Mouse (Mus musculus): Measurements from ENCODE around the gene Foxo3.

Gene Foxo3

GRCm38 (mm10) chr10:42221136-42221891 lies 55.2 kb downstream of the Foxo3 start:
- no peak for DNase-seq

DNA sequence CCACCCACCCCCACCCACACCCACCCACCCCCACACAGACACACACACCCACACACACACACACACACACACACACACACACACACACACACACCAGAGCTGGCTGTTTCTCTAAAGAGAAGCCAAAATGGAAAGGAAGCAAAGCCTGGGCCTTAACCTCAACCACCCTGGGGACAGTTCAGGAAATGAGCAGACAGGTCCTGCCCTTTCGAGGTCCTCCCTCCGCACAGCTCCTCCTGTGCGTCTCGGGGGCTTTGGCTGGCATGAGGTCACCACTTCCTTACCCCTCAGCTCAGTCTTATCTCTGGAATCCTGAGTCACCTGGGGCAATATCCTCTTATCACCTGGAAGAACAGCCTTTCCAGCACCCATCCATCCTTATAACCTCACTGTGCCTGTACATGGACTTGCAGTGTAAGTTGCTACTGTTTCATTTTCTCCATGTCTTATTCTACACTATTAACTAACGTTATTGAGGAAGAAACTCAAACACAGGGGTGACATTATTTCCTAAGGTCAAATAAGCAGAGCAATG lies 56.1 kb downstream of the Foxo3 start:
- peak; percentile 11 to 40 for DNase-seq

DNA sequence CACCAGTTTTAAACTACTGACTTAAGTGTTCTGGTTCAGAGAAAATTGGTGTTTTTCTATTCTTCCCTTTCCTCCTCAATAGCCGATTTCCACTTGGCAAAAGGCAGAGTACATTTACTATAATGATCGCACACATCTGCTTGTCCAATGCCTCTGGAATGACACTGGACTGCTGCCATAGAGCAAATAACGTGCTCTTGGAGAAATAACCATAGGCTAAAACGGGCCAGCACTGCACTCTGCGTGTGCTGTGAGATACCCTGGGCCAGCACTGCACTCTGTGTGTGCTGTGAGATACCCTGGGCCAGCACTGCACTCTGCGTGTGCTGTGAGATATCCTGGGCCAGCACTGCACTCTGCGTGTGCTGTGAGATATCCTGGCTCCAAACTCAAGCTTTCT lies 65.1 kb downstream of the Foxo3 start:
- DNase-seq, result no peak

DNA sequence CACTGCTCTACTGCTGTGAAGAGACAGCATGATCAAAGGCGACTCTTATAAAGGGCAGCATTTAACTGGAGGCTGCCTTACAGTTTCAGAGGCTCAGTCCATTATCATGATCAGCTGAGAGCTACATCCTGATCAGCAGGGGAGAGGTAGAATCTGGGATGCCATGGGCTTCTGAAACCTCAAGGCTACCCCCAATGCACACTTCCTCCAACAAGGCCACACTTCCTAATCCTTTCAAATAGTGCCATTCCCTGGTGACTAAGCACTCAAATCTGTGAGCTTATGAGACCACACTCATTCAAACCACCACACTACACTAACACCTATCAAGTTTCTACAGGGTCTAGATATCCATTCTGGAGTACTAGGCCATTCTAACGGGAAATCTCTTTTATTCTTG lies 65.9 kb downstream of the Foxo3 start:
- DNase-seq, result no peak

GRCm38 (mm10) chr10:42209809-42210208 lies 66.7 kb downstream of the Foxo3 start:
- DNase-seq, result no peak

GRCm38 (mm10) chr10:42207612-42208011 lies 68.9 kb downstream of the Foxo3 start:
- DNase-seq, result no peak

DNA sequence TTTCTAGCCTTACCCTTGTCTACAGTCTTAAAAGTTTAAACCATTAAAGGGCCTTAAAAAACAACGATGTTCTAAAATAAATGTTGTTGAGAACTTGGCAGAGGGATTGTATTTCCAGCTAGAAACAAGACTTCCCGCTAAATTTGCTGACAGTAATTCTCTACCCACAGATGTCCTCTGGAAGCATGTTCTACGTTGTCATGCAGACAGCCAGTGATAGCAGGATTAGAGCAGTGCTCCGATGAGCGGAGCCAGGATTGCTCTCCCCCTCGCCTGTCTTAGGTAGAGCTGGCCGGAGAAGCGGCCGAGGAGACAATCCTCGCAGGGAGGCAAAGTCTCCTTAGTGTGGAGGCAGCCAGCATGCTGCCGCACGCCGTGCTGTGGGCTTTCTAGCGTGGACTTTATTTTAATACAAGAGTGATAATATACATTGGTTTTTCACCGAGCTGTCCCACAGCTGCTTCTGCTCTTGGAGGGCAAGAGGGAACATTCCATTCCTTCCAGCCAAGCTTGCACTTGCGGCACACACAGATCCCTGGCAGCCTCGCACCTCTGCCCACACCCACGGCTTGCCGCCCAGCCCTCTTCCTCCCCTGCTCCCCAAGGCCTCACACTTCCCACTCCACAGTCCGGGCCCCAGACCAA lies 71.7 kb downstream of the Foxo3 start:
- no peak for DNase-seq

GRCm38 (mm10) chr10:42203321-42204155 lies 73.0 kb downstream of the Foxo3 start:
- no peak for DNase-seq

- no peak for DNase-seq
These were observed 74.0 kb downstream of the Foxo3 start for GRCm38 (mm10) chr10:42202561-42202960.

- DNase-seq, result no peak
These were observed 77.1 kb downstream of the Foxo3 start for GRCm38 (mm10) chr10:42199472-42199871.

DNA sequence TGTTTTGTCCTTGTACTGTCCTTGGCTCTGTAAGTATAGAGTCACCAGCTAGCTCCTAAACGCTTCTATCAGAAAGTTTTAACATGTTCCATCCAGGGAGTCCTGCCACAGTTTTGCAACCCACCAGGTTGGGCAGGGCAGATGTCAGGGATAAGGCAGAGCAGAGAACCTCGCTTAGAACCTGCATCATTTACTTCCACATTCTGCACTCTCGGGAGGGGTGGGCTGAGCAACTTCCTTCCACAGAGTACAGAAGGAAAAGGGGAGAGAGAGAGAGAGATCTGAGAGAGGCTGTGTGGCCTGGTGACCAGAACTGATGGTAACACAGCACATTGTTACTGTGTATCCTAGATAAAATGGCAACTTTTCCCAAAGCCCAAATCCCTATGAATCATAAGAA lies 77.9 kb downstream of the Foxo3 start:
- no peak for DNase-seq

DNA sequence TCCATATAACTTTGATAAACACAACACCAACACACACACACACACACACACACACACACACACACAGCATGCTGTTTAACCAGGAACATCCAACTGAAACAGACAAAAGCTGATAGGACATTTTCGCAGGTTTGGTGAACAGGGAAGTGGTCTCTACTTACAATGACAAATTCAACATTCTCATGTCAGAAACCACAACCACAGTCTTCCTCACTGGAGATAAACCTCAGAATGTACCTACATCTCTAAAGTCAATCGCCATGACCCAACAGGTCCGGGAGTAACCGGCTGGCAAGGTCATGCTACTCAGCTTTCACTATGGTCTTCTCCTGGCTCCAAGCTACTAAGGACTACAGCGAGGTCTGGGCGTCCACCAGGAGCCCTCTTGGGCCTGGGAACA lies 81.8 kb downstream of the Foxo3 start:
- no peak for DNase-seq

- no peak for DNase-seq
These were observed 82.6 kb downstream of the Foxo3 start for GRCm38 (mm10) chr10:42193981-42194380.

DNA sequence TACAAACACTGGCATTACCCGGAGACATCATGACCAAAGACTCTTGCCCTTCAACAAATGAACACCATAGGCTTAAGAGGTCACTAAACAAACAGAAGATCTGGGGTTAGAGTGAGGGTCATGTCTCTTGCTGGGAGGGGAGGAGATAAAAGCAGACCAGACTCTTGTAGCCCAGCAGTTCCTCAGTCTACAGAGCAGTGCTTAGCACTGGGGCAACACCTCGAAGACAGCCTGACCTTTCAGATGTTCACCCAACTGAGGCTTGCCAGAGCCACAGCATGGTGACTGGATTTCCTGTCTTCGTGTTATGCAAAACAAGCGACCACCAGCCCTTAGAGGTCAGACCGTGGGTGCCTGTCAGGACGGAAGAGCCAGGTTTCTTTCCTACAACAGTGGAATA lies 83.6 kb downstream of the Foxo3 start:
- peak; percentile 21 to 30 for DNase-seq

DNA sequence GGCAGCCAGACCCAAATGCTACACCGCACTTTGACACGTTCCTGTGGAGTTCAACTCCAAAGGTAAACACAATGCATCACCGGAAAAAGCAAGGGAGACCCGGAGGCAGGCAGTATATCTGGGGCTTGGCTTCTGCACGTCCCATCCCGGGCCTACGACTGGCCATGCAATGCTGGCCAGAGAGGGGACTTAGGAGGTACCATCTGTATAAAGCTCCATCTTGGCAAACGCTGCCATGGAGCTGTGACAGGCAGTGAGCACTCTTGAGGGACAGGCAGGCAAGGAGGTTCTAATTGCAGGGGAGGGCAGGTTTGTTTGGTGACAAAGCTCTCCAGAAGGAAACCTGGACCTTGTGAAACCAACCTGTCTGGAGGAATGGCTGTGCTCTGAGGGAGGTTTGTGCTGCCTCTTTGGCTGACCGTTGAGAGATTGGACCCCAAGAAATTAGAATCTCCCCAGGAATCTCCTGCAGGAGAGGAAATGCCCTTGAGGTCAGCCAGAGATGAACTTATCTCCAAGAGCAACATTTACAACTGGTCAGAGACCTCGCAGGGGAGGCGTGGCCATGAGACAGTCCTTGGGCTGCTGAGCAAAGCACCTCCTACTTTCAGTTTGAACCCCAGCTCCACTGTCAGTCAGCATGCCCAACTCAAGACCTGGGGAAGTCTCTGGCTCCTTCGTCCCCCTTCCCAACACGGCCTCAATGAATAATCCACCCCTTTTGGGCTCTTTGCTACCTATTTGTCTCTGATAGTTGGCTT lies 86.7 kb downstream of the Foxo3 start:
- no peak for DNase-seq

- DNase-seq, result no peak
These were observed 87.5 kb downstream of the Foxo3 start for GRCm38 (mm10) chr10:42189037-42189436.

DNA sequence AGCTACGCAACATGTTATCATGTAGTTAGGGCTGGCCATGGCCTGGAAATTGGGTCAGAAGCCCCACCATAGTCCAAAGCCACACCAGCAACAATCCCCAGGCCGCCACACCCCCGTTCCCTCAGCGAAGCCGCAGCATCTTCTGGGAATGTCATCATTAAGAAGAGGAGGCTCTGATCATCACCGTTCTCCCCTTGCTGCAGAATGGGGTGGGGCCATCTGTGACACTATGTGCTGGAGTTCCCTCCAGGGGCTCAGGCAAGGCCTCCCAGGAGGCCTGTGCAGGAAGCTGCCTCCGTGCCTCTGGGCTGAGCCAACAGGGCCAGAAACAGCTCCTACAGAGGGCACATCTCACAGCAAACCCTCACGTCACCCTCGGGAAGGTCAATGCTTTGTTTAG lies 88.5 kb downstream of the Foxo3 start:
- DNase-seq, result no peak

GRCm38 (mm10) chr10:42186941-42187401 lies 89.6 kb downstream of the Foxo3 start:
- DNase-seq, result no peak

DNA sequence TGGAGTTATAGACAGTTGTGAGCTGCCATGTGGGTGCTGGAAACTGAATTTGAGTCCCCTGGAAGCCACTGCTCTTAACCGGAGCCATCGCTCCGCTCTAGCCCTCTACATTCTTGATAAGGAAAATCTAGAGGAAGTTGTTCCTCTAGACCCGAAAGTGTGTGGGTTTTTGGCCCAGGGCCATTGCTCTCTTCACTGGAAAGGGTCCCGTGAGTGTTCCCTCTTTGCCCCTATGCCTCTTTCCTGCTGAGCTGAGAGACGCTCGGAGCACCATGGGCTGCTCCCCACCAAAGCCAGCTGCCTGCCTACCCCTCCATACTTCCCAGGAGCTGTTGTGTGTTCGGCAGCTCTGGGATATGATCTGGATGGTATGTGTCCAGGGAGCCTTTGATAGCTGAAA lies 96.2 kb downstream of the Foxo3 start:
- DNase-seq, result no peak

DNA sequence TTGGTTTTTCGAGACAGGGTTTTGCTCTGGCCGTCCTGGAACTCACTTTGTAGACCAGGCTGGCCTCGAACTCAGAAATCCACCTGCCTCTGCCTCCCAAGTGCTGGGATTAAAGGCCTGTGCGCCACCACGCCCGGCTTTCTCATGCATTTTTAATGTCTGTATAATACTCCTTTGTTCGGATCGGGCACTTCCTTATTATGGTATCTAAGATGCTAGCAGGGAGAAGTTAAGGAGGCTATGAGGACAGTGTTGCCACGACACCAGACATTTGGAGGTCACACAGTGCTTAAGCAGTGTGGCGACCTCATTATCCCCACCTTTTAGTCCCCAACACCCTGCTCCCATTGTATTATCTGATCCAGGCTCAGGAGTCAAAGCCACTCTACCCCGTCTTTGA lies 97.8 kb downstream of the Foxo3 start:
- no peak for DNase-seq

GRCm38 (mm10) chr10:42177771-42178674 lies 98.5 kb downstream of the Foxo3 start:
- DNase-seq, result no peak
